Mouse (Mus musculus) liver, embryonic 11.5 days (tissue): ENCODE data around the gene Ddn. TPM values are rescaled to one million over a fixed set of nuclear protein-coding genes. Genes with fewer than 3 reads are reported as not detected.
"Not testable (repeated sequence)": the region's sequence is repeated elsewhere in the genome, so short reads cannot be mapped to it uniquely, and the experiment has no call there.

ENCODE experiments used
- ATAC-seq: fragments of 200-750 bp; cut with Nextera tagmentation; replicated peaks from 2 replicates; pipeline ENCODE4 v1.8.0; 2017; ENCODE audit warnings: moderate number of reproducible peaks, mild to moderate bottlenecking, moderate TSS enrichment, moderate library complexity; ENCODE audit not compliant: low FRiP score
- DNase-seq: peaks from one replicate; pipeline ENCODE4 v3.0.0-alpha.2; 2017; ENCODE audit warnings: low spot score
- H3K27ac ChIP-seq: fragments of 300-500 bp; sonication (generic); 2 replicates; pipeline ENCODE4 v1.5.1; 2014; ENCODE audit warnings: mild to moderate bottlenecking, low read depth, low read length, control low read depth
- H3K27me3 ChIP-seq: fragments of 300-500 bp; sonication (generic); replicated peaks from 2 replicates; pipeline ENCODE4 v1.6.1; 2014; ENCODE audit warnings: low read length, mixed read lengths; ENCODE audit not compliant: control insufficient read depth, insufficient read depth
- H3K36me3 ChIP-seq: fragments of 300-500 bp; sonication (generic); 2 replicates; pipeline ENCODE4 v1.6.1; 2014; ENCODE audit warnings: mild to moderate bottlenecking, low read length, moderate library complexity, mixed read lengths; ENCODE audit not compliant: control insufficient read depth, insufficient read depth
- H3K4me1 ChIP-seq: fragments of 300-500 bp; sonication (generic); replicated peaks from 2 replicates; pipeline ENCODE4 v1.6.1; 2014; ENCODE audit warnings: low read length, mixed read lengths; ENCODE audit not compliant: control insufficient read depth, insufficient read depth
- H3K4me2 ChIP-seq: fragments of 300-500 bp; sonication (generic); 2 replicates; pipeline ENCODE4 v1.6.1; 2014; ENCODE audit warnings: mild to moderate bottlenecking, control low read depth, moderate library complexity
- H3K4me3 ChIP-seq: fragments of 300-500 bp; sonication (generic); 2 replicates; pipeline ENCODE4 v1.5.1; 2014; ENCODE audit warnings: low read depth, low read length, control low read depth
- H3K9ac ChIP-seq: fragments of 300-500 bp; sonication (generic); 2 replicates; pipeline ENCODE4 v1.6.1; 2014; ENCODE audit warnings: low read depth, low read length, control low read depth
- H3K9me3 ChIP-seq: fragments of 300-500 bp; sonication (generic); 2 replicates; pipeline ENCODE4 v1.6.1; 2016; ENCODE audit warnings: low read length, inconsistent platforms, mixed read lengths; ENCODE audit not compliant: control insufficient read depth
- WGBS: fragments of 180-500 bp; shearing (Covaris S2); extraction: QIAGEN DNeasy Blood & Tissue Kit; methylation state at CpG from one replicate; pipeline ENCODE4 v1.1.7; 2014; 5-methylcytosine and 5-hydroxymethylcytosine counted together
- polyA plus RNA-seq: library from polyadenylated mRNA; unstranded; fragments of >200 nt; fragmentation: Nextera tagmentation; extraction: Ambion mirVana; gene quantifications from 2 replicates; pipeline ENCODE4 v1.2.1, GENCODE M21; 2014

The Ddn gene
- polyA plus RNA-seq, 1 experiment from 2014 or later, result 0.12 TPM

DNA sequence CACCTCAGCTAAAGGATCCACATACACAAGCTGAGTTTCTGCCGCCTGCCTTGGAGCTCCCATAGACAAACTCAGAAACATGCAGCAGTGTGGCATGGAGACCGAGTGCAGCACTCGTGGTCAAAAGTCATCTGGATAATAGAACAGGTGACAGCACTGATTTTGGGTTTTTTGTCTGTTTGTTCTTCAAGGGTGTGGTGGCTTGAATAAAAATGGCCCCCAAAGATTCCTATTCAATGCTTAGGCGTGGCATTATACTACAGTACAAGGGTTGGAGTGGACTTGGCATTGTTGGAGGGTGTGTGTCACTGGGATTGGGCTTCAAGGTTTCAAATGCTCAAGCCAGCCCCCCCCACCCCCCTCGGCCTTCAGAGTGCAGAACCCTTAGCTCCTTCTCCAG is 12.9 kb upstream of the Ddn start:
- no peak overlapping the region for H3K9ac ChIP-seq
- H3K36me3 ChIP-seq, result peaks cover 27% of the 10 kb centered on the region
- H3K4me2 ChIP-seq, result no peak overlapping the region
- no peak overlapping the region for H3K4me3 ChIP-seq
- WGBS, result 83% methylated on average over 5 of the region's 5 CpGs
- DNase-seq (no peak), ATAC-seq (no peak)
- no peak overlapping the region for H3K27ac ChIP-seq
- H3K27me3 ChIP-seq, result no peaks in the 10 kb centered on the region
- peaks cover 9% of the 10 kb centered on the region for H3K4me1 ChIP-seq
- no peaks in the 10 kb centered on the region for H3K9me3 ChIP-seq

DNA sequence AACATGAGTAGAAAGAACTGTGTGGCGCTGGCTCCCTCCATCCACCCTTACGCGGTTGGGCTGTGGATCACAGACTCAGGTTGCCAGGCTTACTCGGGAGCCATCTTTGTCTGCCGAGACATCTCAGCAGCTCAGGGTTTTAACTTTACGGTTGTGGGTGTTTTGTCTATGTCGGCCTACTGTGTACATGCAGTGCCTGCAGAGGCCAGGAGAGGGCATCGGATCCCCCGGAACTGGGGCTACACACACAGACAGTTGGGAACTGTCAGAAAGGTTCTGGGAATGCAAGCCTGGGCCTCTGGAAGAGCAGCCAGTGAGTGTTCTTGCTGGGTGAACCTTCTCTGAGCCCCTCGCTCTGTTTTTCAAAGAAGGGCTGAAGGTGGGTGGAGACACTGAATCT is 12.1 kb upstream of the Ddn start:
- no peak overlapping the region for H3K4me3 ChIP-seq
- H3K9me3 ChIP-seq, result no peaks in the 10 kb centered on the region
- ATAC-seq (no peak), DNase-seq (no peak)
- 53% methylated on average over 10 of the region's 10 CpGs for WGBS
- no peaks in the 10 kb centered on the region for H3K27me3 ChIP-seq
- no peak overlapping the region for H3K9ac ChIP-seq
- peaks cover 31% of the 10 kb centered on the region for H3K36me3 ChIP-seq
- no peak overlapping the region for H3K4me2 ChIP-seq
- H3K4me1 ChIP-seq, result peaks cover 2% of the 10 kb centered on the region
- no peak overlapping the region for H3K27ac ChIP-seq

DNA sequence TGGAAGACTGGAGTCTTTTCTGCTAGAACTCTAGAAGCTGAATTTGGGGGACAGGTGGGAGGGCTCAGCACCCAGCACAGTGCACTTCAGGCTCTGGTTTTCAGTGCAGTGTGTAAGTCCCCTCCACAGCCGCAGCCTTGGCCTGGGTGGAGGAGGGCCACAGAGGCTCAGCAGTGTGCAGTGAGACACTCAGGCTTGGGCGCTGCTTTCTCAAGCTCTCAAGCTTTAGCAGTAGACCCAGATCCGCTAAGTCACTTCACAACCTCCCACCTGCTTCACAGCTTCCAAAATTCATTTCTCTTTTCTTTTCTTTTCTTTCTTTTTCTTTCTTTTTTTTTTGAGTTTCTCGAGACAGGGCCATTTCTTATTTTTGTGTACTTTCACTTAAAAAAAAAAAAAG is 11.6 kb upstream of the Ddn start:
- no peaks in the 10 kb centered on the region for H3K9me3 ChIP-seq
- H3K27ac ChIP-seq, result no peak overlapping the region
- no peak overlapping the region for H3K4me3 ChIP-seq
- H3K4me1 ChIP-seq, result no peaks in the 10 kb centered on the region
- ATAC-seq, result no peak
- DNase-seq, result no peak
- WGBS, result 87% methylated on average over 4 of the region's 4 CpGs
- H3K9ac ChIP-seq, result no peak overlapping the region
- H3K4me2 ChIP-seq, result no peak overlapping the region
- H3K36me3 ChIP-seq, result peaks cover 32% of the 10 kb centered on the region
- no peaks in the 10 kb centered on the region for H3K27me3 ChIP-seq

DNA sequence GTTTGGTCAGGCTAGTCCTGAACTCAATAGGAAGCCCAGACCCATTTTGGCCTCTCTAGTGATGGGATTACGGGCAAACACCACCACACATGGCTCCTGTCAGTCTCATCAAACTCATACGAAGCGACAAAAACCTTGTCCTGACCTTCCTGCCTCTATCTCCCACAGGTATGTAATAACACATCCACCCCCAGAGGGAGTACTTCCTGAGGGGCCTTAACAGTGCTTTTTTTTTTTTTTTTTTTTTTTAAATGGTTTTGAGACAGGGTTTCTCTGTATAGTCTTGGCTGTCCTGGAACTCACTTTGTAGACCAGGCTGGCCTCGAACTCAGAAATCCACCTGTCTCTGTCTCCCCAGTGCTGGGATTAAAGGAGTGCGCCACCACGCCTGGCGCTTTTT is 8.9 kb upstream of the Ddn start:
- Histone ChIP-seq H3K9ac (no peak overlapping the region), H3K4me1 (no peaks in the 10 kb centered on the region), H3K27ac (no peak overlapping the region), H3K27me3 (no peaks in the 10 kb centered on the region), H3K4me3 (no peak overlapping the region), H3K9me3 (no peaks in the 10 kb centered on the region), H3K36me3 (peaks cover 30% of the 10 kb centered on the region), H3K4me2 (no peak overlapping the region)
- no peak for ATAC-seq
- WGBS, result 91% methylated on average over 7 of the region's 7 CpGs
- DNase-seq, result no peak

DNA sequence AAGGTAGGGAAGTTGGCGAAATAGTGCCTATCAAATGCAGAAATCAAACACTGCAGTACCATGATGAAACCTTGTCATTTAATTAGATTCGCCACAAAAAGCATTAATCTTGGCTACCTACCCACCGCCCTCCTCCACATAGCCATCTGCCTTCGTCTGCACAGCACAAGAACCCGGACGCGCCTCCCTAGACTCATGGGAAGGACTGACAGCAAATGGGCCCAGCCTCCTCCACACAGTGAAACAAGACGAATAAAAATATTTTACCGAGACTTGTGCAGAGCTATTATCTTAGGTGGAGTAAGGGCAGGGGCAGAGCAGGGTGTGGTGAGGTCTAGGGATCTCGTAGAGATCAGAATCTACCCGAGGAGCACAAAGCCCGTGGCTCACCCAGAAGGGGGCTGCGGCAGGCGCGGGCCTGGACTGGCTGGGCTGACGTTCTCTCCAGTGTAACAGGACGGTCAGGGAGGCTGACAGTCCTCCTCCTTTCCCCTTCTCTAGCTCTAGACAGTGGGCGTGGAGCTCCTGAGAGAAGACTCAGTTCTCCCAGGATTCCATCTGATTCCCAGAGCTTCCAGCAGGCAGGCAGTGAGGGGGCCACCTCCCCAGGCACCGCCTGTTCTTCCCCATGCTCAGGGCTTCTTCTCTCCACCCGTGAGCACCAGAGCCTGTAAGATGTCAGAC is 3.6 kb upstream of the Ddn start:
- H3K4me2 ChIP-seq, result no peak overlapping the region
- H3K4me1 ChIP-seq, result peaks cover 7% of the 10 kb centered on the region
- H3K9me3 ChIP-seq, result no peaks in the 10 kb centered on the region
- H3K4me3 ChIP-seq, result no peak overlapping the region
- 81% methylated on average over 20 of the region's 20 CpGs for WGBS
- no peak overlapping the region for H3K9ac ChIP-seq
- DNase-seq, result no peak
- H3K27ac ChIP-seq, result no peak overlapping the region
- H3K27me3 ChIP-seq, result peaks cover 23% of the 10 kb centered on the region
- peaks cover 27% of the 10 kb centered on the region for H3K36me3 ChIP-seq
- no peak for ATAC-seq

DNA sequence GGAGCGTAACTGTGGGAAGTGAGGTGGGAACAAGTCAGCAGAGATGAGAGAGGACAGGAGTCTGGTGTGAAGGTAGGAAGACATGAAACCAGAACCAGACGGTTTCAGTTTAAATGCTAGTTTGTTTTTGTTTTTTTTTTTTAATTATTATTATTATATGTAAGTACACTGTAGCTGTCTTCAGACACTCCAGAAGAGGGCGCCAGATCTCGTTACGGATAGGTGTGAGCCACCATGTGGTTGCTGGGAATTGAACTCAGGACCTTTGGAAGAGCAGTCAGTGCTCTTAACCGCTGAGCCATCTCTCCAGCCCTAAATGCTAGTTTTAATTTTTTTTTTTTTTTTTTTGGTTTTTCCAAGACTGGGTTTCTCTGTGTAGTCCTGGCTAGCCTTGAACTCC is 922 bp upstream of the Ddn start:
- H3K9ac ChIP-seq, ATAC-seq, H3K4me2 ChIP-seq, H3K27ac ChIP-seq, H3K4me3 ChIP-seq, H3K9me3 ChIP-seq, DNase-seq: not testable (repeated sequence)
- peaks cover 50% of the 10 kb centered on the region for H3K27me3 ChIP-seq
- H3K36me3 ChIP-seq, result peaks cover 15% of the 10 kb centered on the region
- 62% methylated on average over 6 of the region's 6 CpGs for WGBS
- peaks cover 30% of the 10 kb centered on the region for H3K4me1 ChIP-seq

DNA sequence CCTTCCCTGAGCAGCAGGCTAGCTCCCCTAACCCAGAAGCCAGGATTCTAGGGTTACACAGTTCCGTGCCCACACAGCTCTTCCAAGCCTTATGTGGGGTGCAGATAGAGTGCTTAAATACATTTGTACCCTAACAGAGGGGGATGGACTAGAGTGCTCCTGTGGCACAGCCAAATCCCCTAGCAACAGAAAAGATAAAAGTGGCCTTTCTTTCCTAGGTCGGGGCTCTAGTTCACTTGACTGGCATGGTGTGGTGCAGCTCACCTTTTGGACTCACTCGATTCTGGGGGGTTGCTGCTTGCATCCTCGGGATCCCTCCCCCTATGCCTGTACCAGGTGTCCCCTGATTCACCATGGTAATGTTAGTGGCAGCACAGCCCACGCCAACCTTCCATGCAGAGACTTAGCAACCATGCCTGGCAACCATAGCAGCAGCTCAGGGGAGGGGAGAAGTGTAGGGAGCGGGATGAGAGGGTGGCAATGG is 597 bp downstream of the Ddn start:
- H3K27ac ChIP-seq, result no peak overlapping the region
- 17% methylated on average over 6 of the region's 6 CpGs for WGBS

DNA sequence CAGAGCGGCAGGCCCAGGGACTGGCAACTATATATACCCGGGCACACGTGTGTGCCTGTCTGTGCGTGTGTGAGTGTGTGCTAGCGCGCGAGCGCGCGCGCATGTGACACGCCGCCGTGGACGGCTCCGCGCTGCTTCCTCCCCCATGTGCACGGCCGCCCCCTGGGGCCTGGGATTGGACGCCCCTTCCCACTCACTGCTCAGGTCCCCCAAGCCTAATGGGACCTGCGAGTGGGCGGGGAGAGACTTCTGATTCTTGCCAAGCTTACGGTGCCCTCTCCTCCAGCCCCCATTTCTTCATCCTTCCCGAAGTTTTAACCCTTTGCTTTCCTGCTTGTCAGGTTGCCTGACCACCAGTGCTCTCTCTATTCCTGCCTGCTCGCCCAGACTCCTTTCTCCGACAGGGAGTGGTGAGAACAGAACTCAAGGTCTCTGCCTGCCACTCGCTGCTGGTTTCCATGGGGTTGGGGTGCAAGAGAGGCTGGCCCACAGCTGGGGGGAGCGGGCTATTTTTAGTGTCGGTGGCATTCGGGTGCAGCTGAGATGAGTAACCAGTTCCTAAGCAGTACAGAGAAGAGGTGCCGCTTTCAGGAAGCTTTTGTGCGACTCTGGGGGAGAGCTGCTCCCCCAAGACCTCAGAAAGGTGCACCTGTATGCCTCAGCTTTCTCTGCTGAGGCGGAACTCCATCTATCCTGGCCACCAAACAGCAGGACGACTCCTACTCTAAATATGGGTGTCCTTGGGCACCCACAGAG is 1.2 kb downstream of the Ddn start:
- H3K27me3 ChIP-seq, result peaks cover 71% of the 10 kb centered on the region
- peak overlapping the region; percentile 66 for H3K4me2 ChIP-seq
- ATAC-seq, result no peak
- WGBS, result 1% methylated on average over 33 of the region's 34 CpGs
- no peak overlapping the region for H3K9ac ChIP-seq
- H3K4me3 ChIP-seq, result peak overlapping the region; percentile 41
- H3K4me1 ChIP-seq, result peaks cover 37% of the 10 kb centered on the region
- no peak overlapping the region for H3K27ac ChIP-seq
- peaks cover 6% of the 10 kb centered on the region for H3K36me3 ChIP-seq
- no peak for DNase-seq
- H3K9me3 ChIP-seq, result no peaks in the 10 kb centered on the region

More for the DNA sequence above, 597 bp downstream of the Ddn start:
- ATAC-seq (no peak), DNase-seq (no peak)
- H3K36me3 ChIP-seq, result peaks cover 12% of the 10 kb centered on the region
- peak overlapping the region; percentile 66; the same call in 1 of the 2 replicates for H3K4me2 ChIP-seq
- peaks cover 34% of the 10 kb centered on the region for H3K4me1 ChIP-seq
- H3K4me3 ChIP-seq, result peak overlapping the region; percentile 41
- no peak overlapping the region for H3K9ac ChIP-seq
- no peaks in the 10 kb centered on the region for H3K9me3 ChIP-seq
- peaks cover 65% of the 10 kb centered on the region for H3K27me3 ChIP-seq
